Comparison of ENCODE assay signal across 11 mouse cellular contexts in genomic region chr14:101882966-101883365, GRCm38 (mm10).
DNase-seq lines count a peak whose midpoint lies in the region; ATAC-seq and TF ChIP-seq lines count a peak whose summit lies in the region.
"Had no signal": no experiment of that assay in that cellular context is flagged by ENCODE, and none has a peak within 500 bp of the region (broad histone marks: within the 10 kb centered on the region; RNA-seq: fewer than 3 reads in every experiment).

No protein-coding gene starts in this region.

- peaks cover 5% of the 10 kb centered on the region for H3K36me3 ChIP-seq in lung, postnatal 0 days (ENCODE audit: insufficient read depth, low read length)

- H3K4me3 ChIP-seq in lung, postnatal 0 days (ENCODE audit: low read depth, low read length): no peak overlapping the region
- H3K4me3 ChIP-seq: forebrain, embryonic 13.5 days had no signal

- no peak overlapping the region for H3K9ac ChIP-seq in lung, postnatal 0 days (replicated peaks; ENCODE audit: low read depth)
- H3K9ac ChIP-seq: forebrain, embryonic 13.5 days had no signal

- no peak overlapping the region for H3K4me2 ChIP-seq in lung, postnatal 0 days (replicated peaks; ENCODE audit: low read depth, low read length)
- H3K4me2 ChIP-seq: forebrain, embryonic 13.5 days had no signal

- no peak for TF ChIP-seq CTCF in lung, postnatal 0 days (IDR thresholded peaks at IDR 0.05)

- WGBS in lung, postnatal 0 days: 11% methylated on average over 5 of the region's 5 CpGs

- no peaks in the 10 kb centered on the region for H3K9me3 ChIP-seq in lung, postnatal 0 days (ENCODE audit: low read length)
- H3K9me3 ChIP-seq: forebrain, embryonic 13.5 days had no signal

- H3K4me1 ChIP-seq in lung, postnatal 0 days (ENCODE audit: insufficient read depth, low read depth, low read length): no peaks in the 10 kb centered on the region; the same call in none of the 2 replicates
- H3K4me1 ChIP-seq: forebrain, embryonic 13.5 days had no signal

- no peaks in the 10 kb centered on the region for H3K27me3 ChIP-seq in lung, postnatal 0 days (replicated peaks; ENCODE audit: insufficient read depth, low read length)
- H3K27me3 ChIP-seq: forebrain, embryonic 13.5 days had no signal

- TF ChIP-seq EP300 in lung, postnatal 0 days (IDR thresholded peaks at IDR 0.05): no peak

- DNase-seq in embryo, embryonic 9.5 days (ENCODE audit: extremely low spot score): peak; percentile 12
- DNase-seq in embryo, embryonic 10.5 days (ENCODE audit: low spot score): no peak
- DNase-seq in ovary, adult 18-20 months (ENCODE audit: low spot score): peak; percentile 15
- DNase-seq in ovary, postnatal 10 days (ENCODE audit: low spot score): no peak
- DNase-seq in lung, postnatal 0 days (ENCODE audit: low spot score): peak; percentile 61
- DNase-seq in thymus, postnatal 25 days: peak; percentile 12
- DNase-seq in cerebellum, adult 11-12 months: no peak
- no peak for DNase-seq in frontal cortex, postnatal 36 days (ENCODE audit: low spot score in 2 of 2)
- DNase-seq: left cerebral cortex, postnatal 4 days; right cerebral cortex, postnatal 25 days had no signal

- ATAC-seq in lung, postnatal 0 days: peak; percentile 64
- ATAC-seq: forebrain, embryonic 13.5 days had no signal

- H3K27ac ChIP-seq in lung, postnatal 0 days (ENCODE audit: low read length): no peak overlapping the region
- H3K27ac ChIP-seq: forebrain, embryonic 13.5 days had no signal

Comparison
In these comparisons a context has a peak if more than half of its experiments do, and no peak if none do; other contexts are left out.
1. DNase-seq: peak in embryo, embryonic 9.5 days (single experiment), ovary, adult 18-20 months (single experiment), lung, postnatal 0 days (single experiment) and thymus, postnatal 25 days (single experiment); none in embryo, embryonic 10.5 days (single experiment), ovary, postnatal 10 days (single experiment), cerebellum, adult 11-12 months (single experiment) and frontal cortex, postnatal 36 days (0 of 2).